Mouse (Mus musculus): ENCODE data around the gene Tmbim4.
"Not testable (repeated sequence)": the region's sequence is repeated elsewhere in the genome, so short reads cannot be mapped to it uniquely, and the experiment has no call there.

Tmbim4 gene

GRCm38 (mm10) chr10:120197061-120197835 lies 4.1 kb upstream of the Tmbim4 start:
- DNase-seq (ENCODE audit: low read depth, low spot score), result no peak

- DNase-seq (ENCODE audit: low read depth, low spot score), result peak; percentile 87
Observed at GRCm38 (mm10) chr10:120201961-120202402, 592 bp downstream of the Tmbim4 start, which contains the start of gene Irak3. TSS of gene Irak3 (minus strand) at chr10:120202130.

DNA sequence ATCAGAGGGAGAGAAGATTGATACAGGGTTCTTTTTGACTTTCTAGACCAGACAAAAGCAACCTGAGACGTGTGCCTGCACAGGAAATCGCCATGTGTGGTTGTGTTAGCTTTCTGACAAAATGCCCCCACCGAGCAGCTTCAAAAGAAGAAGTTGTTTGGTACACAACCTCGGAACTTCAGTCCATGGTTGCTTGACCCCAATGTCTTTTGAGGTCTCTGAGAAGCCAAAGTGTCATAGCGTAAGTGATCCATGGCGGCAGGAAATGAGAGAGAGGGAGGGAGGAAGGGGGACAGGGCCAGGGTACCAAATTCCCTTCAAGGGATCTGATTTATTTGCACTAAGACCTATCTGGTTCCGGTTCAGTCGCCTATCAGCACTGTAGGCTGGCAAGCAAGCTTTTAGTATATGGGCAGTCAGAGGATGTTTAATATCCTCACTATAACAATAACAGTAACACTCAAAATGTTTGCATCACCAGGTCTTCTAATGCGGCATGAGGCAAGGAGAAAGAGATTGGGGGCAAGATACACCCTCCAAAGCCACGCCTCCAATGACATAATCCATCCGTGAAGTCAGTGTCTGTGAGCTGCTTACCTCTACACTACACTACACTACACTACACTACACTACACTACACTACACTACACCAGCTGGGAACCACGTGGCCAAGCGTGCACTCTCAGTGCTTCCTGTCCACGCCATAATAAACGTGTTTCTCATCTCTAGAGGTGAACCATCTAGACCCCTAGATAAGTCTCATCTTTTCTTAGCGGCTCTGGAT lies 1.3 kb downstream of the Tmbim4 start:
- no peak for DNase-seq (ENCODE audit: low read depth, low spot score)

DNA sequence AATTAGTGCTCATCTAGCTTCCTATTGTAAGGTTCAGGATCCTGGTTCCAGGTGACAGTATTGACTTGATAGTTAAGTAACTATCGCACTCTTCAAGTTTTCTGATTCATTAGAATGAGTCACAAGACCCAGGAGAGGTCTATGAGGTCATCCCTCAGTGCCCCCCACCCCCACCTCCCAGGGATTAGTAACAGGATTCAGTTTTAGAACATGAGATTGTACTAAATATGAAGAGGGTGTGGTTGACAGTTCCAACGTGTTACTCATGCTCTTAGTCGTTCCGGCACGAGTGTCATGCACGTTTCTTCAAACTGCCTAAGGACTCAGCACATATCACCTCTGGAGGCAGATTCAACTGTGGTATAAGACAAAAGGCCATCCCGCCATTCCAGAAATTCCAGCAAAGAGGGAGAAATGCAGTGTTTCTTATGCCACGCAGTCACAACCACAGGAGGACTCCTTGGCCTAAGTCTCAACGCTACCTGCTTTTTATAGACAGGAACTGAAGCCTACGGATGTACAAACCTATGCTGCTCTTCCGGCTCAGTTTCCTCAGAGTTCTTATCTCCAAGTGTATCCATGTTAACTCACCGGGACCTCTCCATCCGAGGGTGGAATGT lies 3.3 kb downstream of the Tmbim4 start:
- DNase-seq (ENCODE audit: low read depth, low spot score), result no peak

GRCm38 (mm10) chr10:120208015-120208414 lies 6.6 kb downstream of the Tmbim4 start:
- DNase-seq (ENCODE audit: low read depth, low spot score), result no peak

GRCm38 (mm10) chr10:120208575-120209538 lies 7.5 kb downstream of the Tmbim4 start:
- DNase-seq (ENCODE audit: low read depth, low spot score), result peak; percentile 91

DNA sequence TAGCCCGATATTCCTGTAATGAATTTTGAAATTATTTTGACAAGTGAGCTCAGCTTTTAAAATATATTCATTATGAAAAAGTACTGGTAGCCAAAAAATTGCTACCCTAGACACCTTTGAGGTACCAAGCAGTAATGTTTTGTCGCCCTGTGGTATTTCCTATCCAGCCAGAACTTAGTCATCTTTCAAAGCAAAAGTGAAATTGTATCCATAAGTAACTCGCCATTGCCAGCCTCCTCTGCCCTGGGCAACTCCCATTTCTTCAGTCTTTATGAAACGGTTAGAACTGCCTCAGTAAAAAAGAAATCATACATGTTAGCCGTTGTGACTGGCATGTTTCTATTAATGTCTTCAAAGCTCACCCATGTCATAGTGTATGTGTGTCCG lies 8.1 kb downstream of the Tmbim4 start:
- DNase-seq (ENCODE audit: low read depth, low spot score), result no peak

DNA sequence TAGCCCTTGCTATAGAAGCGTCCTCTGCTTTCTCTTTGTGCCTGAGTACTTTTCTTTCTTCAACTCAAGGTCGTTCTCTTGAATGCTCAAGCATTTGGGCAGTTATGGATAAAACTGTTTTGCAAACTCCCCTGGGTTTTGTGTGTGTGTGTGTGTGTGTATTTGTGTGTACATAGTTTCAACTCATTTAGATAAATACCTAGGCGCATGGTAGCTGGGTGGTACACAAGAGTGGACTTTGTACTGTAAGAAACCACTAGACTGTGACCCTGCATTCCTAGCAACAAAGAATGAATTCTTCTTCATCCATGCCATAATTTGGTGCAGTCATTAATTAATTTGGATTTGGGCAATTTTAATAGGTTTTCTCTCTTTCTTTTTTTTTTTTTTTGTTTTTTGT lies 8.7 kb downstream of the Tmbim4 start:
- DNase-seq (ENCODE audit: low read depth, low spot score), result no peak

DNA sequence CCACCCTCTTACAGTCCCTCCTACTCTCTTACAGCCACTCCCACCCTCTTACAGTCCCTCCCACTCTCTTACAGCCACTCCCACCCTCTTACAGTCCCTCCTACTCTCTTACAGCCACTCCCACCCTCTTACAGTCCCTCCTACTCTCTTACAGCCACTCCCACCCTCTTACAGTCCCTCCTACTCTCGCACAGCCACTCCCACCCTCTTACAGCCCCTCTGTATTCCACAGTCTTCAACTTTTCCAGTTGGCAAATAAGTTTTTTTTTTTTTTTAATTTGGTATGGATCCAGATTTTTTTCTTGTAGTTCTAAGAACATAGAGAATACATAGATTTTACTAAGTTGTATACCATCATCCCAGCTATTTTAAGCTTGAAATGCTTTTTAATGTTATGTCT lies 15.7 kb downstream of the Tmbim4 start:
- not testable (repeated sequence) for DNase-seq (ENCODE audit: low read depth, low spot score)

DNA sequence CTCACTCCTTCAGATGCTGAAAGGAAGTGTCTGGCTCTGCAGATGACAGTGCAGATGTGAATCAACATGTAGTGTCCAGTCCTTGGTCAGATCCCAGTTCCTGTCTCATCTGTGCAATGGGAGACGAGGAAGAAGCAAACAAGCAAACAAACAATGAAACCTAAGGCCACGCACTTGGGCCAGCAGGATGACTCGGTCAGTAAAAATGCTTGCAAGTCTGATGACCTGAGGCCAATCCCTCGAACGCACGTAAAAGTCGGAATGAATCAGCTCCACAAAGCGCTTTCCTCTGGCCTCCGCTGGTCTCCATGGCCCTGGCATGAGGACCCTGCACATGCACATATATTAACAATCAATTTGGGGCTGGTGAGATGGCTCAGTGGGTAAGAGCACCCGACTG lies 17.6 kb downstream of the Tmbim4 start:
- DNase-seq (ENCODE audit: low read depth, low spot score), result no peak

GRCm38 (mm10) chr10:120219578-120220359 lies 18.4 kb downstream of the Tmbim4 start:
- DNase-seq (ENCODE audit: low read depth, low spot score), result no peak

DNA sequence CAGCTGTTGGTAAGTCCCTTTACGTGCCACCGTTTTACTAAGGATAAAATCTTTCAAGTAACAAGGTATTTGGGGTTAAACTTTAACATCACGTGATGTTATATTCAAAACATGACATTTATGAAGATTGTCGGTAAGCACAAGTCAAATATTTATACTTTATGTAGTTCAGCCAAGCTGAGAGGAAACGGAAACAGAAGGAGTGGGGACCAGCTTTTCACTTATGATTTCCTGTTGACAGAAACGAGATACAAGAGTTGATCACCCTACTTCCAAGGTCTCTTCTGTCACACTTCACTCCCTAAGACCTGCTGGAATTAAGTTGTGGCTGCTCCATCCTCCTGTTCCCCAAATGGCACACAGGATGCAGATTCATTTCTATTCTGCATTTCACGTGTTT lies 19.4 kb downstream of the Tmbim4 start:
- DNase-seq (ENCODE audit: low read depth, low spot score), result no peak

- peak; percentile 88 for DNase-seq (ENCODE audit: low read depth, low spot score)
Observed at GRCm38 (mm10) chr10:120226871-120227661, 25.7 kb downstream of the Tmbim4 start, which contains the start of gene Llph. TSS of gene Llph (plus strand) at chr10:120227070.

DNA sequence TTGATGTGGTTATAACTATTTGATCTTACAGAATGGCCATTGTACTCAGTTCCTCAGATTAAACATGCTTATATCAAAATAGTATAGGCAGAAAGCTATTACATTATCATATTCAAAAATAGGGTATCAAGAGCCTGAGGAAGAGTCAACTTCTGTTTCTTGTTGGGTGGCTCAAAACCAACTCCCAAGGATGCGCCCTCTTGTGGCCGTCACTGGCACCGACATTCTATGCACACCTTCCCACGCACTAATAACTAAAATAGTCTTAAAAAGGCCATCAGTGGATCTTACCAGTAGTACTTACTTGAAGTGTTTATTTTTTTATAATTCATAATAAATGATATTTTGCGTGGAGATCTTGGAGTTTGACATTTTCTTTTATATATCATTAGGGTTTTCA lies 30.3 kb downstream of the Tmbim4 start:
- peak; percentile 74 for DNase-seq (ENCODE audit: low read depth, low spot score)

DNA sequence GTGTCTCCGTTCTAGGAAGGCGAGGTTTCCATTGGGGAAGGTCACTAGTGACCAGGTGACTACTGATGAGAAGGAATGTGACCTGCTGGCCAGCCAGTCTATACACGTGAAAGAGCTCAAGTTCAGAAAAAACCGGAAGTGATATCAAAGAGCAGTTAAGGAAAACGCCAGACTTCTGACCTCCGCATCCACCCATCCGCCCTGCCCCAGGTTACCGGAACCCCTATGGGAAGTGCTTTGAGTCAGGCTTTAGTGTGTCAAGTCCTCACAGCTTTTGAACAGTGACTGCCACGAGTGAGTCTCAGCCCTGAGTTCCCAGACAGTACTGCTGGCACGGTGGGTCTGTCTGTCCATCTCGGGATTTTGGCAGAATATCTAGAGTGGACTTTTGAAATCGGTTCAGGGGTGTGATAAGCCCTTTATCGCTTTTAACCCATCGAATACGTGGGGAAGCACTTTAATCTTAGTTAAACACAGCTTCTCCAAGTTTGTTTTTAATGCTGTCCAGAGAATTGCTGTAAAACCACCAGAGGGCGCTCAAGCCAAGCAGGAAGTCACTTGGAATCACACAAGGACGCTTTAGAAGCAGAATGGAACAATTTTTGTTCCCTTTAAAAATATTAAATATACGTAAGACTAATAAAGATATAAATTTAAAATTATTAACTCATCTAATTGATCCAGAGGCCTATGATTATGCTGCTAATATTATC lies 32.4 kb downstream of the Tmbim4 start:
- peak; percentile 82 for DNase-seq (ENCODE audit: low read depth, low spot score)

DNA sequence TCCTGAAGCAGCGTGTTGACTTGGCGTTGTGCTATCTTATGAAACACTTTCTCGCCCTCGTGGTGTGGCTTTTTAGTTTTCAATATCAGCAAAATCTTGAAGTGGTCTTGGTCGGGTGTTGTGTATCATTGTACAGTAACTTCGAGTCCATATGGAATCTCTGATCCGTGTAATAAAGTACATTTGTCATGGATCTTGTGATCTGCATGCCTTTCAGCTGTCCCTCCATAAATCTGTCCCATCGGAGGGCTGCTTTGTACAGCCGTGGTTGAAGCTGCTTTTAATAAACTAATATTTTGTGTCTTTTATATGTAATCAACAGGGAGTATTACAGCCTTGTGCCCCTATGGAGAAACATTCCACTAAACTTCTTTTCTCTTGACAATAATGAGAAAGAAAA lies 35.5 kb downstream of the Tmbim4 start:
- peak; percentile 51 for DNase-seq (ENCODE audit: low read depth, low spot score)

- no peak for DNase-seq (ENCODE audit: low read depth, low spot score)
Observed at GRCm38 (mm10) chr10:120238241-120238640, 36.9 kb downstream of the Tmbim4 start.

GRCm38 (mm10) chr10:120239476-120239875 lies 38.1 kb downstream of the Tmbim4 start:
- no peak for DNase-seq (ENCODE audit: low read depth, low spot score)

DNA sequence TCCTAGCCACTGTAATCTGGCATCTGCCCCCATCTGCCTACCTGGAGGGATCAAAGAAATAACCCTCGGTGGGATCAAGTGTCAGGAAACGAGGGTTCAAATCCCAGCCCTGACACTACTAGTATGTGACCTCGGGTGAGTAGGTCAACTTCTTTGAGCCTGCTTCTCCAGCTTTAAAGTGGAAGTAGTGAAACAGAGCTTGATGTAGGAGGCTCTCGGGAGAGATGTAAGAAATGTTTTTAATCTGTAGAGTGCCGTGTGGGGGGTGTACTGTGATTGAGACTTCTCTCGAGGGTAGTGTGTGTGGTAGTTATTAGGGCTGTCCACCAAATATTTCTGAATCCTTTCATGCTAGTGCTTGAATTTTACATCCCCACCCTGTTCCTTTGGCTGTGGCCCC lies 41.0 kb downstream of the Tmbim4 start:
- DNase-seq (ENCODE audit: low read depth, low spot score), result peak; percentile 43
